Mouse (Mus musculus): ENCODE measurements around the gene Pole4. TPM values are rescaled to one million over a fixed set of nuclear protein-coding genes. Genes with fewer than 3 reads are reported as not detected.

The Pole4 gene
- polyA plus RNA-seq, 1 experiment from 2014 or later, result 106 TPM

DNA sequence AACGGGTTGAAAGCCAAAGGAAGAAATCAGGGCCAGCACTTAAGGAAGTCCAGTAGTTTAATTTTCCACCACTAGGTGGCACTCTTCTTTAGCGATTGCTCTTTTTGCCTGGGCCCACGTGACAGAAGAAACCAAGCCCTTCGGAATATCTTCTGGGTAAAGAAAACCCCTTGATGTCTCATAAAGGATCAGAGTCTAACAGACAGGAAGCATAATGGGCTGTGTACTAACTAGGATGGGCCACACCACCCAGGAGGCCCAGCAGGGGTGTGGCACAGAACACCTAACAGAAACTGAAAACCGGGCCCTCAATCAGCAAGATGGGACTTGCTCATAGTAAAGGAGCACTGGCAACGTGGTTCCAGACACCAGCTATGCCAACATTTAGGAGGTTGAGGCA is 35.1 kb upstream of the Pole4 start:
- peak; percentile 55; the same call in 1 of the 2 replicates for ATAC-seq (replicated peaks; ENCODE audit: low FRiP score)
- no peaks in the 10 kb centered on the region for H3K4me1 ChIP-seq
- H3K4me2 ChIP-seq, result peak overlapping the region; percentile 39; the same call in 1 of the 2 replicates
- no peaks in the 10 kb centered on the region for H3K9me3 ChIP-seq (replicated peaks)
- H3K27me3 ChIP-seq, result no peaks in the 10 kb centered on the region
- 25% methylated on average over 6 of the region's 6 CpGs for WGBS
- peaks cover 64% of the 10 kb centered on the region for H3K36me3 ChIP-seq
- H3K4me3 ChIP-seq (replicated peaks), result no peak overlapping the region
- H3K9ac ChIP-seq, result no peak overlapping the region
- H3K27ac ChIP-seq, result no peak overlapping the region

DNA sequence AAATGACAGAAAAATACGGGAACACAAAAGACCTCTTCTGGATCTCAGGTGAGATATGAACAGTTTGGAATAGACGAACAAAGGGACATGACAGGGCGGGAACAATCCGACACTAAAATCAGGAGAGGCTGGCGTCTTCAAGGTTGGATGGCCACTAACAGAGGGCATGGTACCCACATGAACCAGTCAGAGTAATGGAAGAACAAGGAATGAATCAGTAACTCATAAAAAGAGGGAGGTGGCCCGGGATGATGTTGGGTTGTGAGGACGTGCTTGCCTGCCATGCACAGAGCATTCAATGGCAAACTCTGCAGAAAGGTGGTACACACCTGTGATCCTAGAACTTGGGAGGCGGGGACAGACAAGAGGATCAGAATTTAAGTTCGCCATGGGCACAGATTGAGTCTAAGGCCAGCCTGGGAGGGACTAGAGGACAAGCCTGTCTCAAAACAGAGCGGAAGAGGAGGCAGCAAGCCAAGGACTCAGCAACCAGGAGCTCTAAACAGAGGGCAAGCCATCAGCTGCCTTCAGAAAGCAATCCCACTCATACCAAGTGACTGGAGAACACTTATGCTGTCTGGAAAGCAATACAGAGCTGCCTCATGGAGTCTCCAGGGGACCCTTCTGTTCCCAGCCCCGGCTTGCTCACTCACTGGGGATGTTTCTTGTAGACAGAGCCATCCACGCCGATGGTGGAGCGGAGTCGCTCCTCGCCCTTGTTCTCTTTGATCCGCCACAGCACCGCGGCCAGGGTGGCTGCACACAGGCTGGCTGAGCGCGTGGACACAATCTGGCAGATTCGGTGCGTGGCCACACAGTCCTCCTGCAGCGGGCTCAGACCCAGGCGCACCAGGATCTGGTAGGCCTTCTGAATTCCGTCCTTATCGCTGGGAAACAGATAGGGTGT is 32.7 kb upstream of the Pole4 start:
- H3K9me3 ChIP-seq (replicated peaks), result no peaks in the 10 kb centered on the region
- 0 out of 2 replicates have a peak overlapping the region, but pooled peaks have one; percentile 30 for H3K27ac ChIP-seq
- ATAC-seq (replicated peaks; ENCODE audit: low FRiP score), result peak; percentile 50; the same call in 1 of the 2 replicates
- H3K4me3 ChIP-seq (replicated peaks), result no peak overlapping the region
- H3K36me3 ChIP-seq, result peaks cover 73% of the 10 kb centered on the region
- H3K27me3 ChIP-seq, result no peaks in the 10 kb centered on the region
- 90% methylated on average over 27 of the region's 27 CpGs for WGBS
- H3K9ac ChIP-seq, result no peak overlapping the region
- no peaks in the 10 kb centered on the region for H3K4me1 ChIP-seq
- H3K4me2 ChIP-seq, result no peak overlapping the region

DNA sequence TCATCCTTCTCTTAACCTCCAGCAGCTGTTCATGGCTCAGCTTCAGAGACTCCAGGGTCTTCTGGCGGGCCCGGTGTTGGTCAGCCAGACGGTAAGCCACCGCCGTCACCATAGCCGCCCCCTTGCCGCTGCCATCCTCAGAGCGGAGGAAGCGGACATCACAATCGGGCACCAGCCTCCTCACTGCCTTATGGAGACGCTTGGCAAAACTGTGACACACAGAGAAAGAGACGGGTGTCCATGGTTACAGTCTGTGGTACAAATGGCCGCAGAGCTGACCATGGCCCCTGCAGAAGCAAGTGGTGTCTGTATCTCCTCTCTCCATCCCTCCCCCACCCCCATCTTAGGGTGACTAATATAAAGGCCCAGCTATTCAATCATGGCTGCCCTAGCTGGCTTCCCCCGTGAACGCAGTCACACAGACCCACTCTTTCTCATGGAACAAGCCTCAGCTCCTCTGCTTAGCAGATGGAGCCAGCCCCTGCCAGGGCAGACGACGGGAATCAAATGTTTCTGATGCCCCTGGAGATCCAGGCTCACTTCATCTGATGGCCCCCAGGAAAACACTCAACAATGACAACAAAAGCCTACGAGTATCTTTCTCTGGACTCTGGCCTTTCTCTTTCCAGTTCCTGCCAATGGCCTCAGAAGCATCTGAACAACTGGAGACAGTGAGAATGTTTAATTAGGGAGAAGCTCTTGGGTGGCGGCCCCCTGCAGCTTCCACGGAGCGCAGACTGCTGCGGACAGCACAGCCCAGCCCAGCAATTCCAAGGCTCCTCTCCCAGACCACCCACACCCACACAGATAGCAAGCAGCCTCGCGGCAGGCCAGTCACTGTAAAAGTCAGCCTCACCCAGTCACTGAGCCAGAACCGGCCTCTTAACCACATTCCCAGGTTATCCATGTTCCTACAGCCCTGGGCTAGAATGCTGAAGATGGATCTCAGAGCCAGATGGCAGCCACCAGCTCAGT is 31.7 kb upstream of the Pole4 start:
- peak overlapping the region; percentile 30; the same call in 1 of the 2 replicates for H3K27ac ChIP-seq
- H3K27me3 ChIP-seq, result no peaks in the 10 kb centered on the region
- peak; percentile 68 for ATAC-seq (replicated peaks; ENCODE audit: low FRiP score)
- H3K36me3 ChIP-seq, result peaks cover 68% of the 10 kb centered on the region
- H3K4me3 ChIP-seq (replicated peaks), result no peak overlapping the region
- no peak overlapping the region for H3K9ac ChIP-seq
- H3K9me3 ChIP-seq (replicated peaks), result no peaks in the 10 kb centered on the region
- 84% methylated on average over 25 of the region's 25 CpGs for WGBS
- no peak overlapping the region for H3K4me2 ChIP-seq
- no peaks in the 10 kb centered on the region for H3K4me1 ChIP-seq

DNA sequence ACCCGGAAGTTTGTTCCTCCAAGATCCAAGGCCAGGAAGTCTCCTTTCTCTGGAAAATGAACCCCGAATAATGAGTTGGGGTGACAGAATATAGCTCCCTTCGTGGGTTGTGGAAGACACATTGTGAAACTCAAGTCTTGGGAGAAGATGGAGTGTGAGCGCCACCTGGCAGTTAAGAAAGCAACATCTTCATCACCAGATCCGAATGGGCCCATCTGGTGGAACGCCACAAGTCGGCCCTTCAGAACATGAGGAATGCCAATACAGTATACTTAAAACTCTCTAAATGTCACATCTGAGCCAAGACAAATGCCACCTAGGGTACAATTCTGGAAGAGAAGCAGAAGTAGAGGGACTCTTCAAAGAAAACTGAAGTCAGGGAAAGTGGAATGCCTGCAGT is 30.2 kb upstream of the Pole4 start:
- ATAC-seq (replicated peaks; ENCODE audit: low FRiP score), result no peak
- Histone ChIP-seq H3K4me1 (no peaks in the 10 kb centered on the region), H3K9ac (no peak overlapping the region), H3K4me3 (replicated peaks) (no peak overlapping the region), H3K36me3 (peaks cover 76% of the 10 kb centered on the region), H3K9me3 (replicated peaks) (no peaks in the 10 kb centered on the region), H3K27me3 (no peaks in the 10 kb centered on the region), H3K4me2 (no peak overlapping the region), H3K27ac (no peak overlapping the region)
- 84% methylated on average over 7 of the region's 7 CpGs for WGBS

DNA sequence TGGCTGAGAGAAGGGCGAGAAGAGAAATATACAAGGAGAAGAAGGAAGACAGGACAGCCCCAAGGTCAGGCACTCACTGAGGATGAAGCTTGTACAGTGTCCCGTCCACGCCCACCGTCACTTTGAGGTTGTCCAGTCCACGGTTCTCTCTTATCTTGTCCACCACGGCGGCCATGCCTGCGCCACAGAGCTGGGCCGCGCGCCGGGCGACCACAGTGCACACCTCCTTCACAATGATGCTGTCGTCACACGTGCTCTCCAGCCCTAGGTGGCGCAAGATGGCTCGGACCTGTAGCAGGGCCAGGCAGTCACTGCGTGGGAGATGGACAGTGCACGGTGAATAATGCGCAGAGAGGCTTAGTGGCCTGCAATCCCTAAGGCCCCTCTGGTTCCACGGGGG is 23.5 kb upstream of the Pole4 start:
- 92% methylated on average over 21 of the region's 21 CpGs for WGBS
- ATAC-seq (replicated peaks; ENCODE audit: low FRiP score), result no peak
- peaks cover 74% of the 10 kb centered on the region for H3K36me3 ChIP-seq

DNA sequence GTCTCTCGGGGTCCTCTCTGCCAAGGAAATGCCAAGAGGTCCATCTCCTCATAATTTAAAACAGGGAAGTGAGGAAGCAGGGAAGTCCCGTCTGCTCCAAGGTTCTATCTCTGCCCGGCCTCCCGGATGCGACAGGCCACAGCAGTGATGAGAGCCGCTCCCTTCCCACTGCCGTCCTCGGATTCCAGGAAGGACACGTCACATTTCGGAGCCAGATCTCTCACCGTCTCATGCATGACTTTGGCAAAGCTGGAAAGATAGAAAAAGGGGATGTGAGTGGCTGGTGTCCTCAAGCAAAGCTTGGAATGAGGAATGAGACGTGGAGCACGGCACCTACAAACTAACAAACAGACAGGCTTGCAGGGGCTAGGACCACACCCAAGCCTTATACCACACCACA is 22.0 kb upstream of the Pole4 start:
- H3K4me2 ChIP-seq, result no peak overlapping the region
- H3K4me3 ChIP-seq (replicated peaks), result no peak overlapping the region
- no peak overlapping the region for H3K27ac ChIP-seq
- WGBS, result 89% methylated on average over 13 of the region's 13 CpGs
- H3K9me3 ChIP-seq (replicated peaks), result no peaks in the 10 kb centered on the region
- peaks cover 13% of the 10 kb centered on the region for H3K4me1 ChIP-seq
- no peak for ATAC-seq (replicated peaks; ENCODE audit: low FRiP score)
- H3K9ac ChIP-seq, result no peak overlapping the region
- no peaks in the 10 kb centered on the region for H3K27me3 ChIP-seq
- H3K36me3 ChIP-seq, result peaks cover 68% of the 10 kb centered on the region

More for the DNA sequence above, 23.5 kb upstream of the Pole4 start:
- Histone ChIP-seq H3K4me2 (no peak overlapping the region), H3K4me1 (peaks cover 4% of the 10 kb centered on the region; the same call in 1 of the 2 replicates), H3K27ac (no peak overlapping the region), H3K4me3 (replicated peaks) (no peak overlapping the region), H3K9ac (no peak overlapping the region), H3K9me3 (replicated peaks) (no peaks in the 10 kb centered on the region), H3K27me3 (no peaks in the 10 kb centered on the region)

DNA sequence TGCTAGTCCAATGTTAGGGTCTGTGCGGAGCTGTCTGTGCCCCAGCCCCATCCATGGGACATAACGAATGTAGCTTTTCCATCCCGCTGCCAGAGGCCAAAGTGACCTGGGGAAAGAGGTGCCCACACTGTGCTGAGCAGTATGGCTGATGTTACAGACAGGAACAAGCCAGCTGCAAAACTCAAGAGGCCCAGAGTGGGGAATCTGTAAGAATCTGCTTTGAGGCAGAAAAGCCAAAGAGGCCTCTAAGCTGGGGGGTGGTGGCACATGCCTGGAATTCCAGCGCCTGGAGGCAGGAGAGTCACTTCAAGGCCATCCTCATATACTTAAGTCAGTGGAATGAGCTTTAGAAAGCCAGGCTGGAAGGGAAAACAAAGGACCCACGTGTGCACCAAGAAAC is 18.2 kb upstream of the Pole4 start:
- Histone ChIP-seq H3K36me3 (peaks cover 37% of the 10 kb centered on the region), H3K27ac (peak overlapping the region; percentile 78), H3K9ac (no peak overlapping the region), H3K4me3 (replicated peaks) (no peak overlapping the region), H3K27me3 (no peaks in the 10 kb centered on the region), H3K4me2 (no peak overlapping the region), H3K9me3 (replicated peaks) (no peaks in the 10 kb centered on the region), H3K4me1 (peaks cover 13% of the 10 kb centered on the region)
- WGBS, result 45% methylated on average over 5 of the region's 5 CpGs
- peak; percentile 40 for ATAC-seq (replicated peaks; ENCODE audit: low FRiP score)

DNA sequence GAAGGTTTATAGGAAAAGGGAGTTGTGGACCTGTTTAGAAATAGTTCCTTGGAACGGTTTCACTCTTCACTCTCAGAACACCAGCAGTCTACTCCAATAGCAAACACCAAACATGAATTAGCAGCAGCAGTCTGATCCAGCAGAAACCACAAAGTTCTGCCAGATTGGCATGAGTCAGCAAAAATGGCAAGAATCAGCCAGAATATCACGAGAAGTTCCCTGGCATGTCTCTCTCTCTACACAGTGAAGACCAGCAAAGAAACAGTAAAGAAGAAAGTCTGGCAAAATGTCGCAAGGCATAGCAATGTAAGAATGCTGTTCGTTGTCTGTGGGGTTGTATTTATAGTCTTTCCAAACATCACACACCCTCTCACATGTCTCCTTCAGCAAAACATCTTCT is 11.0 kb upstream of the Pole4 start:
- 81% methylated on average over 4 of the region's 4 CpGs for WGBS
- no peak overlapping the region for H3K27ac ChIP-seq
- no peak overlapping the region for H3K9ac ChIP-seq
- ATAC-seq (replicated peaks; ENCODE audit: low FRiP score), result no peak
- H3K4me1 ChIP-seq, result peaks cover 16% of the 10 kb centered on the region
- H3K9me3 ChIP-seq (replicated peaks), result no peaks in the 10 kb centered on the region
- no peaks in the 10 kb centered on the region for H3K36me3 ChIP-seq
- H3K4me2 ChIP-seq, result no peak overlapping the region
- no peaks in the 10 kb centered on the region for H3K27me3 ChIP-seq
- no peak overlapping the region for H3K4me3 ChIP-seq (replicated peaks)

DNA sequence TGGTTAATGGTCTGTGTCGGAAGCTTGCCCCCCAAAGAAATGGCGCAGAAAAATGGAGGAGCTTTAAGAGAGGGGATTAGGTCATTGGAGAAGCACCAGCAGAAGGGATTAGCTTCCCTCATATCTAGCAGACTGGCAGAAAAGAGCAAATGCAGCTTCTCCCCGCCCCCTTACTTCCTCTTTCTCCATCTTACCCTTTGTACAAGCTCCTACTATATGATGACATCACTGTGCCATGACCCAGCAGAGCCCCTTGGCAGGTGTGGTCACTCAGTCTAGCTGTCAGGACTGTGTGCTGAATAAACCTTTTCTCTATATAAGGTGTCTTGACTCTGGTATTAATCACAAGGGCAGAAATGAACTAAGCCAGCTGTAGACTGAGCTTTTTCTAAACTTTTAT is 10.5 kb upstream of the Pole4 start:
- no peak overlapping the region for H3K9ac ChIP-seq

DNA sequence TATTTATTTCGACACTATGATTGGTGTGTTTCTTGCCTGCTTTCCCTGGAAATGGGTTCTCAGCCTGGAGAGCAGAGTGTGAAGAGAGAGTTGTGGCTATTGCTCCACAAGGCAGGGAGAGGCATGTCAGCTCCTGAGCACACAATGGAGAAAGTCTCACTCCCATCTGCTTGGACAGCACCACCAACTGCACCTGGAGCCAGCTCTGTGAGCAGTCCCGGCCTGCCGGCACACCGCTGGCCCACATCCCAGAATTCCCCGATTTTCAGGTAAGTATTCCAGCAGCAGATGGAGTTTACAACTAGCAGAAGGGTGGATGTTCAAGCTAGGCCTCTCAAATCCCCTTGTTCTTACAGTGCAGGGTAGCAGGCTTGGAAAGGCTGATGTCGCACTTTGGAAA is 10.1 kb upstream of the Pole4 start:
- 0 out of 2 replicates have a peak, but pooled peaks have one; percentile 22 for ATAC-seq (replicated peaks; ENCODE audit: low FRiP score)
- WGBS, result 76% methylated on average over 6 of the region's 6 CpGs
- no peaks in the 10 kb centered on the region for H3K36me3 ChIP-seq
- H3K4me3 ChIP-seq (replicated peaks), result no peak overlapping the region
- no peak overlapping the region for H3K9ac ChIP-seq
- peaks cover 16% of the 10 kb centered on the region for H3K4me1 ChIP-seq
- no peaks in the 10 kb centered on the region for H3K27me3 ChIP-seq
- H3K4me2 ChIP-seq, result no peak overlapping the region
- no peaks in the 10 kb centered on the region for H3K9me3 ChIP-seq (replicated peaks)
- H3K27ac ChIP-seq, result peak overlapping the region; percentile 59

More for the DNA sequence above, 10.5 kb upstream of the Pole4 start:
- no peak overlapping the region for H3K4me3 ChIP-seq (replicated peaks)
- H3K27ac ChIP-seq, result peak overlapping the region; percentile 59
- WGBS, result 70% methylated on average over 3 of the region's 3 CpGs
- no peaks in the 10 kb centered on the region for H3K9me3 ChIP-seq (replicated peaks)
- no peak overlapping the region for H3K4me2 ChIP-seq
- no peaks in the 10 kb centered on the region for H3K27me3 ChIP-seq
- H3K4me1 ChIP-seq, result peaks cover 16% of the 10 kb centered on the region
- H3K36me3 ChIP-seq, result no peaks in the 10 kb centered on the region
- ATAC-seq (replicated peaks; ENCODE audit: low FRiP score), result peak; percentile 74; the same call in 1 of the 2 replicates

DNA sequence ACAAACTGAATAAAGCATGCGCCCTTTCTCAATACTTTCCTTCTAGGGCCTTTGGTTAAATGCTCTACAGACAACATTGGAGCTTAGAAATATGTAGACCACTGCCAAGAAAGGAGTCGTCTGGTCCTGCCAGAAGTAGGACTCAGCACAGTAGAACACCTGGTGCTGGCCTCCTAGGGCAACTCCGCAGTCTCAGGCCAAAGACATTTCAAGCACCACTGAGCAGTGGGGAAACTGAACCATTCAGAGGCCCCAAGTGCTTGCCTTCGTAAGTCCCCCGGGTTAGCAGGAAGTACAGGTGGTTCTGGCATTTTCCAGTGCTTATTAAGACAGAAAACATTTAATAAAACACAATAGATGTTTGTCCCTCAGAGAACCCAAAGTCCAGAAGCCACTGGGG is 9.7 kb upstream of the Pole4 start:
- H3K27me3 ChIP-seq, result no peaks in the 10 kb centered on the region
- ATAC-seq (replicated peaks; ENCODE audit: low FRiP score), result peak; percentile 63; the same call in 1 of the 2 replicates
- H3K36me3 ChIP-seq, result no peaks in the 10 kb centered on the region
- H3K9ac ChIP-seq, result no peak overlapping the region
- H3K4me2 ChIP-seq, result no peak overlapping the region
- 59% methylated on average over 5 of the region's 5 CpGs for WGBS
- H3K9me3 ChIP-seq (replicated peaks), result no peaks in the 10 kb centered on the region
- H3K27ac ChIP-seq, result peak overlapping the region; percentile 59
- H3K4me1 ChIP-seq, result peaks cover 16% of the 10 kb centered on the region
- no peak overlapping the region for H3K4me3 ChIP-seq (replicated peaks)

DNA sequence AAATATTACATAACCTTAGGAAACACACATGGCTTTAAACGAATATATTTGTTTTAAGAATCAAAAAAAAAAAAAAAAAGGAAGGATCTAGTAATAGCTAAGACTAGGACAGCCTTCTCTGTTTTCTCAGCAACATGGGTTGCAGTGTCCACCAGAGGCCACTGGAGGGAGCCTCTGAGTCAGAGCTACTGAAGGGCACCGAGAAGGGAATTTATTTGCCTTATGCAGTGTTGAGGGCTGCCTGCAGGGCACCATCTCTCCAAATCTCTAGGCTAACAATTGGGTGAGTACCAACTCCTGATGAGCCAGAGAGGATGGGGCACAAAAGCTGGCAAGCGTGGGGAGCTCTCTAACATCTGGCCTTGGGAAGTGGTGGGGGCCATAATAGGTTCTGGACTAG is 9.1 kb upstream of the Pole4 start:
- H3K27me3 ChIP-seq, result no peaks in the 10 kb centered on the region
- H3K4me3 ChIP-seq (replicated peaks), result no peak overlapping the region
- H3K27ac ChIP-seq, result no peak overlapping the region
- ATAC-seq (replicated peaks; ENCODE audit: low FRiP score), result no peak
- H3K9me3 ChIP-seq (replicated peaks), result no peaks in the 10 kb centered on the region
- H3K4me1 ChIP-seq, result peaks cover 16% of the 10 kb centered on the region
- no peak overlapping the region for H3K9ac ChIP-seq
- no peak overlapping the region for H3K4me2 ChIP-seq
- WGBS, result 19% methylated on average over 3 of the region's 3 CpGs
- no peaks in the 10 kb centered on the region for H3K36me3 ChIP-seq

Measured in kidney, embryonic 15.5 days (tissue).